In genomic region chr3:123064186-123064585, GRCm38 (mm10) we compare ENCODE assay signal across 17 mouse cellular contexts. TPM values are rescaled to one million over a fixed set of nuclear protein-coding genes. Genes with fewer than 3 reads are reported as not detected.
DNase-seq lines count a peak whose midpoint lies in the region; ATAC-seq lines count a peak whose summit lies in the region.
"Had no signal": no experiment of that assay in that cellular context is flagged by ENCODE, and none has a peak within 500 bp of the region (broad histone marks: within the 10 kb centered on the region; RNA-seq: fewer than 3 reads in every experiment).

No protein-coding gene starts in this region.

- H3K4me1 ChIP-seq in hindbrain, embryonic 10.5 days (replicated peaks), result peaks cover 4% of the 10 kb centered on the region
- no peaks in the 10 kb centered on the region for H3K4me1 ChIP-seq in hindbrain, embryonic 13.5 days (replicated peaks)
- H3K4me1 ChIP-seq in intestine, embryonic 14.5 days (replicated peaks; ENCODE audit: control insufficient read depth, insufficient read depth, low read length), result peaks cover 23% of the 10 kb centered on the region
- no peaks in the 10 kb centered on the region for H3K4me1 ChIP-seq in forebrain, embryonic 15.5 days
- H3K4me1 ChIP-seq: midbrain, embryonic 15.5 days had no signal

- H3K9ac ChIP-seq in hindbrain, embryonic 13.5 days, result no peak overlapping the region
- H3K9ac ChIP-seq in intestine, embryonic 14.5 days (ENCODE audit: low read length), result no peak overlapping the region
- H3K9ac ChIP-seq in forebrain, embryonic 15.5 days (replicated peaks), result no peak overlapping the region
- H3K9ac ChIP-seq: limb, embryonic 12.5 days; midbrain, embryonic 15.5 days had no signal

- H3K36me3 ChIP-seq in hindbrain, embryonic 10.5 days, result no peaks in the 10 kb centered on the region
- H3K36me3 ChIP-seq in hindbrain, embryonic 13.5 days, result no peaks in the 10 kb centered on the region
- no peaks in the 10 kb centered on the region for H3K36me3 ChIP-seq in intestine, embryonic 14.5 days (ENCODE audit: control insufficient read depth, insufficient read depth, low read length)
- H3K36me3 ChIP-seq in forebrain, embryonic 15.5 days, result no peaks in the 10 kb centered on the region
- H3K36me3 ChIP-seq: G1E; limb, embryonic 12.5 days; midbrain, embryonic 15.5 days had no signal

- 7% methylated on average over 5 of the region's 5 CpGs for WGBS in hindbrain, embryonic 10.5 days
- WGBS in hindbrain, embryonic 13.5 days, result 16% methylated on average over 5 of the region's 5 CpGs
- 27% methylated on average over 5 of the region's 5 CpGs for WGBS in intestine, embryonic 14.5 days
- WGBS in forebrain, embryonic 15.5 days, result 14% methylated on average over 5 of the region's 5 CpGs

- no peak for ATAC-seq in hindbrain, embryonic 13.5 days (ENCODE audit: low FRiP score)
- ATAC-seq in intestine, embryonic 14.5 days (replicated peaks; ENCODE audit: low FRiP score, low TSS enrichment, low read depth), result no peak
- no peak for ATAC-seq in forebrain, embryonic 15.5 days (replicated peaks)
- ATAC-seq: midbrain, embryonic 15.5 days had no signal

- no peaks in the 10 kb centered on the region for H3K9me3 ChIP-seq in hindbrain, embryonic 10.5 days
- no peaks in the 10 kb centered on the region for H3K9me3 ChIP-seq in hindbrain, embryonic 13.5 days
- no peaks in the 10 kb centered on the region for H3K9me3 ChIP-seq in intestine, embryonic 14.5 days (ENCODE audit: control insufficient read depth, low read length)
- no peaks in the 10 kb centered on the region for H3K9me3 ChIP-seq in forebrain, embryonic 15.5 days
- H3K9me3 ChIP-seq: G1E; limb, embryonic 12.5 days; midbrain, embryonic 15.5 days had no signal

- DNase-seq in hindbrain, embryonic 10.5 days (ENCODE audit: low spot score), result peak; percentile 18
- peak; percentile 7 for DNase-seq in embryo, embryonic 10.5 days (ENCODE audit: low spot score)
- DNase-seq in intestine, embryonic 14.5 days (ENCODE audit: low spot score), result peak; percentile 51
- peak; percentile 28 for DNase-seq in lung, postnatal 36 days
- no peak for DNase-seq in layer of hippocampus, postnatal 14 days (ENCODE audit: low spot score in 2 of 2)
- DNase-seq in thymus, adult 18-20 months, result no peak
- DNase-seq: adrenal gland, postnatal 14 days; cerebellum, postnatal 25 days; kidney, postnatal 10 days; layer of hippocampus, postnatal 36 days; right cerebral cortex, postnatal 4 days had no signal

- H3K27ac ChIP-seq in hindbrain, embryonic 10.5 days, result no peak overlapping the region
- no peak overlapping the region for H3K27ac ChIP-seq in hindbrain, embryonic 13.5 days
- peak overlapping the region; percentile 16; the same call in 1 of the 2 replicates for H3K27ac ChIP-seq in intestine, embryonic 14.5 days (ENCODE audit: low read depth)
- H3K27ac ChIP-seq in forebrain, embryonic 15.5 days (replicated peaks), result no peak overlapping the region
- H3K27ac ChIP-seq: limb, embryonic 12.5 days; midbrain, embryonic 15.5 days had no signal

- H3K27me3 ChIP-seq in hindbrain, embryonic 10.5 days (ENCODE audit: insufficient read depth, poor library complexity, severe bottlenecking), result no peaks in the 10 kb centered on the region
- no peaks in the 10 kb centered on the region for H3K27me3 ChIP-seq in hindbrain, embryonic 13.5 days
- H3K27me3 ChIP-seq in intestine, embryonic 14.5 days (replicated peaks; ENCODE audit: control insufficient read depth, insufficient read depth, low read length), result no peaks in the 10 kb centered on the region
- H3K27me3 ChIP-seq in forebrain, embryonic 15.5 days, result no peaks in the 10 kb centered on the region
- H3K27me3 ChIP-seq: limb, embryonic 12.5 days; midbrain, embryonic 15.5 days had no signal

- no peak overlapping the region for H3K4me3 ChIP-seq in hindbrain, embryonic 10.5 days
- H3K4me3 ChIP-seq in hindbrain, embryonic 13.5 days, result no peak overlapping the region
- H3K4me3 ChIP-seq in intestine, embryonic 14.5 days (ENCODE audit: low read depth, low read length), result no peak overlapping the region
- no peak overlapping the region for H3K4me3 ChIP-seq in forebrain, embryonic 15.5 days
- H3K4me3 ChIP-seq: erythroblast, embryonic 14.5 days; limb, embryonic 12.5 days; midbrain, embryonic 15.5 days had no signal

- no peak overlapping the region for H3K4me2 ChIP-seq in hindbrain, embryonic 13.5 days
- H3K4me2 ChIP-seq in intestine, embryonic 14.5 days (ENCODE audit: low read length), result no peak overlapping the region
- no peak overlapping the region for H3K4me2 ChIP-seq in forebrain, embryonic 15.5 days (replicated peaks)
- H3K4me2 ChIP-seq: limb, embryonic 12.5 days; midbrain, embryonic 15.5 days had no signal

RNA-seq across cellular contexts. Expression of gene Myoz2, which starts 29.4 kb away (rescaled TPM):
- polyA plus RNA-seq in hindbrain, embryonic 10.5 days (2016; fragmentation: Nextera tagmentation; extraction: Ambion mirVana), result not detected in 2 replicates
- polyA plus RNA-seq in hindbrain, embryonic 13.5 days (2015; fragmentation: Nextera tagmentation; extraction: Ambion mirVana), result 0.47 and 0.52 TPM in 2 replicates
- polyA plus RNA-seq in intestine, embryonic 14.5 days (2014; fragmentation: Nextera tagmentation; extraction: Ambion mirVana), result not detected in 2 replicates
- total RNA-seq in layer of hippocampus, postnatal 14 days (2021), result not detected
- polyA plus RNA-seq in forebrain, embryonic 15.5 days (2015; fragmentation: Nextera tagmentation; extraction: Ambion mirVana), result not detected in 2 replicates
- total RNA-seq: adrenal gland, postnatal 14 days had no signal
- polyA plus RNA-seq: erythroblast, embryonic 14.5 days; G1E; midbrain, embryonic 15.5 days had no signal

Comparison
In these comparisons a context has a peak if more than half of its experiments do, and no peak if none do; other contexts are left out.
1. DNase-seq: peak in hindbrain, embryonic 10.5 days (single experiment), embryo, embryonic 10.5 days (single experiment), intestine, embryonic 14.5 days (single experiment) and lung, postnatal 36 days (single experiment); none in layer of hippocampus, postnatal 14 days (0 of 2) and thymus, adult 18-20 months (0 of 2).